Mouse (Mus musculus) stomach, postnatal 0 days (tissue): ENCODE measurements at regions not wholly inside any gene's neighbourhood (a gene's known extent, or its start where the extent isn't known, plus 50 kb on each side); places are given as distances from the start of the nearest gene placed in this dataset.
"Not testable (repeated sequence)": the region's sequence is repeated elsewhere in the genome, so short reads cannot be mapped to it uniquely, and the experiment has no call there.

Source experiments
- CTCF ChIP-seq: IDR thresholded peaks from 2 replicates; pipeline ENCODE4 v1.5.1; 2016; ENCODE audit warnings: antibody characterized with exemption, low read depth, mild to moderate bottlenecking, moderate library complexity
- EP300 ChIP-seq: optimal IDR thresholded peaks from 2 replicates; pipeline ENCODE3; 2016; ENCODE audit warnings: antibody characterized with exemption

DNA sequence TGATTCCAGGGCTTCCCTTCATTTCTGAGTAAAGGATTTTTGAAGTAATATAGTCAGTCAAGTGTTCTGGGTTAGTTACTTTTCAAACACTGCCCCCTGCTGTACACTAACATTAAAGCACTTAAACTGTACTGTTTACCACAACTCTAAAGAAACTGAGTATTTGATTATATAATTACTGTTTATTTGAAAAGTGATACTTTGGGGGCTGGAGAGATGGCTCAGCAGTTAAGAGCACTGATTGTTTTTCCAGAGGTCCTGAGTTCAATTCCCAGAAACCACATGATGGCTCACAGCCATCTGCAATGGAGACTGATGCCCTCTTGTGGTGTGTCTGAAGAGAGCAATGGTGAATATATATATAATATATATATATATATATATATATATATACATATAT, 132.8 kb downstream of the Crisp4 start:
- TF ChIP-seq EP300, result not testable (repeated sequence)
- TF ChIP-seq CTCF, result peak; percentile 64
